Mouse (Mus musculus) heart, postnatal 4 days (tissue): ENCODE measurements around the gene Zfp622. TPM values are rescaled to one million over a fixed set of nuclear protein-coding genes. Genes with fewer than 3 reads are reported as not detected.
A peak's percentile ranks its signal among the peaks of the same experiment; 100 is the strongest.

Experiments
- DNase-seq: peaks from one replicate; pipeline ENCODE4 v3.0.0; 2021
- total RNA-seq, 2 experiments: library from RNA; stranded (reverse); gene quantifications; 2 replicates each; pipeline ENCODE4 v1.2.3; 2021

The Zfp622 gene
- 10 to 100 TPM; 21.7 to 22.0 TPM for total RNA-seq

GRCm38 (mm10) chr15:25984067-25984733 is at the start of gene Zfp622:
Zfp622 (plus strand) TSS chr15:25984366.
- DNase-seq, result peak; percentile 95

GRCm38 (mm10) chr15:25934411-25934810 is 49.8 kb upstream of the Zfp622 start:
- DNase-seq, result no peak

GRCm38 (mm10) chr15:25938496-25938895 is 45.7 kb upstream of the Zfp622 start:
- no peak for DNase-seq

GRCm38 (mm10) chr15:25940397-25941377 is 43.5 kb upstream of the Zfp622 start:
- DNase-seq, result peak; percentile 69

- no peak for DNase-seq
These were observed 42.7 kb upstream of the Zfp622 start for GRCm38 (mm10) chr15:25941514-25941913.

- no peak for DNase-seq
These were observed 41.8 kb upstream of the Zfp622 start for GRCm38 (mm10) chr15:25942415-25942814.

GRCm38 (mm10) chr15:25943386-25944137 is 40.6 kb upstream of the Zfp622 start:
- no peak for DNase-seq

- DNase-seq, result peak; percentile 58
These were observed 38.9 kb upstream of the Zfp622 start for GRCm38 (mm10) chr15:25945224-25945623.

- DNase-seq, result no peak
These were observed 37.7 kb upstream of the Zfp622 start for GRCm38 (mm10) chr15:25946482-25946881.

- no peak for DNase-seq
These were observed 36.8 kb upstream of the Zfp622 start for GRCm38 (mm10) chr15:25947383-25947782.

- no peak for DNase-seq
These were observed 35.6 kb upstream of the Zfp622 start for GRCm38 (mm10) chr15:25948257-25949223.

GRCm38 (mm10) chr15:25949696-25950095 is 34.5 kb upstream of the Zfp622 start:
- no peak for DNase-seq

- no peak for DNase-seq
These were observed 33.6 kb upstream of the Zfp622 start for GRCm38 (mm10) chr15:25950584-25950983.

- no peak for DNase-seq
These were observed 33.1 kb upstream of the Zfp622 start for GRCm38 (mm10) chr15:25951037-25951436.

- DNase-seq, result no peak
These were observed 28.2 kb upstream of the Zfp622 start for GRCm38 (mm10) chr15:25956001-25956400.

- DNase-seq, result no peak
These were observed 27.6 kb upstream of the Zfp622 start for GRCm38 (mm10) chr15:25956422-25957117.

- no peak for DNase-seq
These were observed 26.5 kb upstream of the Zfp622 start for GRCm38 (mm10) chr15:25957651-25958050.

GRCm38 (mm10) chr15:25959375-25959774 is 24.8 kb upstream of the Zfp622 start:
- DNase-seq, result no peak

- no peak for DNase-seq
These were observed 23.9 kb upstream of the Zfp622 start for GRCm38 (mm10) chr15:25960231-25960630.

- DNase-seq, result no peak
These were observed 17.9 kb upstream of the Zfp622 start for GRCm38 (mm10) chr15:25966220-25966774.

- DNase-seq, result no peak
These were observed 12.6 kb upstream of the Zfp622 start for GRCm38 (mm10) chr15:25971596-25971995.
